Mouse (Mus musculus) megakaryocyte, embryonic 14.5 days (primary cell): ENCODE data around the gene Gemin7.

Experiments
- FLI1 ChIP-seq: IDR thresholded peaks from 2 replicates; pipeline ENCODE4 v1.6.1; 2012; ENCODE audit warnings: low read length, inconsistent platforms, mixed read lengths
- GATA1 ChIP-seq: IDR thresholded peaks from 3 replicates; pipeline ENCODE4 v1.6.1; 2012; ENCODE audit warnings: mixed read lengths, low read length, inconsistent platforms, borderline replicate concordance

DNA sequence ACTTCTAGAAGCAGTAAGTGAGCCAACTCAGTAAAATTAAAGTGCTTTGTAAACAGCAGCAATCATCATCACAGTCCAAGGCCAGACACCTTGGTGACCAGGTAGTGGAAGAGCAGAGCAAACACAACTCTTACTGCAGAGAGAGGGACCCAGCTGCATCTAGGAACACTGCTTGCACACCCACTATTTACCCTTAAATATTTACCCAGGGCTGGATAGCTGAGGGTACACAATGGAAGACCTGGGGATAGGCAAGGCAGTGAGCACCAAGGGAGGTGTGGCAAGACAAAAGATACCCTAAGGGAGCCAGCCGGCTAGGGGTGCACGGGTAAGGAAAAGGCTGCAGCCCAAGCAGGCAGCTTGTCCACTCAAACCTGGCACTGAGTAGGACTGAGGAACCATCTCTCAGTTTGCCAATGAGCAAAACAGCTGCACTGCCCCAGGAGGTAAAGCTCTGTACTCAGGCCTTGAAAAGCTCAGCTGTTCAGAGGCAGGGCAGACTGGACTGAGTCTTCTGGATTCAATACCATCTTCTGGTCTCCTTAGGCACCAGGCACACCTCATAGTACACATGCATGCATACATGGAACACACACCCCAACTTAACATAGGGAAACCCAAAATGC is 29.9 kb downstream of the Gemin7 start:
- TF ChIP-seq GATA1 (no peak), FLI1 (no peak)
